Mouse (Mus musculus): ENCODE results near the gene Gm43951.
"Not testable (repeated sequence)": the region's sequence is repeated elsewhere in the genome, so short reads cannot be mapped to it uniquely, and the experiment has no call there.

Gm43951 gene

GRCm38 (mm10) chr11:72203440-72203839 lies 3.2 kb downstream of the Gm43951 start:
- no peak for DNase-seq (ENCODE audit: low read depth)

GRCm38 (mm10) chr11:72196506-72196905 lies 10.1 kb downstream of the Gm43951 start:
- DNase-seq (ENCODE audit: low read depth): no peak

GRCm38 (mm10) chr11:72194259-72194658 lies 12.4 kb downstream of the Gm43951 start:
- DNase-seq (ENCODE audit: low read depth): no peak

- DNase-seq (ENCODE audit: low read depth): no peak
These were observed 15.8 kb downstream of the Gm43951 start for GRCm38 (mm10) chr11:72190857-72191256.

- DNase-seq (ENCODE audit: low read depth): no peak
These were observed 22.4 kb downstream of the Gm43951 start for GRCm38 (mm10) chr11:72184252-72184651.

GRCm38 (mm10) chr11:72181136-72181535 lies 25.5 kb downstream of the Gm43951 start:
- no peak for DNase-seq (ENCODE audit: low read depth)

GRCm38 (mm10) chr11:72180556-72180955 lies 26.1 kb downstream of the Gm43951 start:
- no peak for DNase-seq (ENCODE audit: low read depth)

- no peak for DNase-seq (ENCODE audit: low read depth)
These were observed 30.1 kb downstream of the Gm43951 start for GRCm38 (mm10) chr11:72176553-72176952.

- no peak for DNase-seq (ENCODE audit: low read depth)
These were observed 30.7 kb downstream of the Gm43951 start for GRCm38 (mm10) chr11:72175966-72176365.

- no peak for DNase-seq (ENCODE audit: low read depth)
These were observed 31.9 kb downstream of the Gm43951 start for GRCm38 (mm10) chr11:72174721-72175120.

GRCm38 (mm10) chr11:72173506-72173905 lies 33.1 kb downstream of the Gm43951 start:
- no peak for DNase-seq (ENCODE audit: low read depth)

- DNase-seq (ENCODE audit: low read depth): not testable (repeated sequence)
These were observed 34.7 kb downstream of the Gm43951 start for GRCm38 (mm10) chr11:72171906-72172305.

- no peak for DNase-seq (ENCODE audit: low read depth)
These were observed 36.8 kb downstream of the Gm43951 start for GRCm38 (mm10) chr11:72169871-72170270.

GRCm38 (mm10) chr11:72163198-72163597 lies 43.4 kb downstream of the Gm43951 start:
- DNase-seq (ENCODE audit: low read depth): no peak

- no peak for DNase-seq (ENCODE audit: low read depth)
These were observed 50.0 kb downstream of the Gm43951 start for GRCm38 (mm10) chr11:72156624-72157023.

GRCm38 (mm10) chr11:72155981-72156428 lies 50.6 kb downstream of the Gm43951 start:
- no peak for DNase-seq (ENCODE audit: low read depth)

- DNase-seq (ENCODE audit: low read depth): no peak
These were observed 51.3 kb downstream of the Gm43951 start for GRCm38 (mm10) chr11:72155186-72155980.

All from fibroblast of lung, adult 2 months (primary cell).